Mouse (Mus musculus) v-Abl transformed pro-B cells (cell line): ENCODE results near the gene Aup1.

Experiments used
- in situ Hi-C, 2 experiments: fragments of 400-800 bp; cut with MboI; formaldehyde crosslinking; loops; one replicate each; pipeline ENCODE4 v1.15.1; 2025; ENCODE audit not compliant: unreplicated experiment in 2 of 2

Aup1 gene

DNA sequence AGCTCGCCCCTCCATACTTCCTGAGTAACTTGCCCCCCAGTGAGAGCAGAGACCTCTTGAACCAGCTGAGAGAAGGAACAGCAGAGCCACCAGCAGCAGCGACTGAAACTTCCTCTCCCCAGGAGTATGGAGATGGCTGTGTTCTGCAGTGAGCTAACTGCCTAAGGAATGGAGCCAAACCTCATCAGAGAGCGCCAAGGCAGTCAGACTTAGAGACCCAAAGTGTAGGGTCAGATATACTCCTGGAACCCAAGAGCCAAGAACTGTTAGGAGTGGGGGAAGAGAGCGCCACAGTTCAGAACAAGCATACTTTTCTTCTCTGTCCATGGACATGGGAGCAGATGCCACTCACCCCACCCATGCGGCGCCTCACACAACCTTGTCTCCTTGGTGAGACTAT, 12.1 kb downstream of the Aup1 start:
- in situ Hi-C loops = no loop called here

DNA sequence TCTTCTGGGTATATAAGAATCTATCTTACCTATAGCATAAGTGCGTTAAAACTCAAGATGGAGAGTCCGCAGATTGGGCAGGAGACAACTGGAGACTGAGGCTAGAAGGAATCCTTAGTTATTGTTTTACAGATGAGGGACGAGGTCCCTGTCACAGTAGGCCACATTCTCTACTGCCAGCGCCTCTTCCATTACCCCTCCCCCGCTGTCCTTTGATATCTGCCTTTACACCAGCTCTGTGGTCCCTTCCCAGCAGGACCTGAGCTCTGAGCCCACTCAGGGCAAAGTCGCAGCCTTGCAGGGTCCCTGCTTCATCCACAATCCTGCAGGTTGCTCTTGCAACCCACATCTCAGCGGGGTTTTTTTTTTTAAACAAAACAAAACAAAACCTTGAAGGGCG, 13.9 kb downstream of the Aup1 start:
- in situ Hi-C loops = no loop called here

DNA sequence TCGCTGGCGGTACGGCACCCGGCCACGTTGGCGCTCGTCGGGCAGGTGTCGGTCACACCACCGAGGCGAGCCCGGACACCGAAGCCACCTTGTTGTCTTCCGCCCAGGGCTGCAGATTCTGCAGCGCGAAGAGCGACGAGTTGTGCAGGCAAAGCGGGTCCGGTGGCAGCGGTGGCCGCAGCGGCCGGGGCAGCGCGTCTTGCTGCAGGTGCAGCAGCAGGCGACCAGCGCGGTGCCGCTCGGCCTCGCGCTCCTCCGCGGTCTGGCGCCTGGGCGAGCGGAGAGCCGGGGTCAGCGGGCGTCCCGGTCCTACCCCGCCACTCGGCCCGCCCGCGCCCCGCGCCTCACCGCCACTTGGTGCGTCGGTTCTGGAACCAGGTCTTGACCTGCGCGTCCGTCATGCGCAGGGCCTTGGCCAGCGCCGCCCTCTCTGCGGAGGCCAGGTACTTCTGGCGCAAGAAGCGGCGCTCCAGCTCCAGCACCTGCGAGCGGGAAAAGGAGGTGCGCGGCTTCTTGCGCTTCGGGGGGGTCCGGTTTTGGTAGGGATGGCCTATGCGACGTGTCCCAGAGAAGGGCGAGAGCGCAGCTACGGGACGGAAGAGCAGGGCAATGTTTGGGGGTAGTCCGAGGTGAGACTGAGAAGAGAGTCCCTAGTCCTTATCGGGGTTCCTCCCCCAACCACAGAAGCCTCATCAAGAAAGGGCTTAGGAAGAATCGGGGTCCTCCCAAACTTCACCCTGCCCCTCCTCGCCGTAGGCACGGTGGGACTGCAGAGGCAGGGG, 14.6 kb downstream of the Aup1 start:
- in situ Hi-C loops = no loop called here

DNA sequence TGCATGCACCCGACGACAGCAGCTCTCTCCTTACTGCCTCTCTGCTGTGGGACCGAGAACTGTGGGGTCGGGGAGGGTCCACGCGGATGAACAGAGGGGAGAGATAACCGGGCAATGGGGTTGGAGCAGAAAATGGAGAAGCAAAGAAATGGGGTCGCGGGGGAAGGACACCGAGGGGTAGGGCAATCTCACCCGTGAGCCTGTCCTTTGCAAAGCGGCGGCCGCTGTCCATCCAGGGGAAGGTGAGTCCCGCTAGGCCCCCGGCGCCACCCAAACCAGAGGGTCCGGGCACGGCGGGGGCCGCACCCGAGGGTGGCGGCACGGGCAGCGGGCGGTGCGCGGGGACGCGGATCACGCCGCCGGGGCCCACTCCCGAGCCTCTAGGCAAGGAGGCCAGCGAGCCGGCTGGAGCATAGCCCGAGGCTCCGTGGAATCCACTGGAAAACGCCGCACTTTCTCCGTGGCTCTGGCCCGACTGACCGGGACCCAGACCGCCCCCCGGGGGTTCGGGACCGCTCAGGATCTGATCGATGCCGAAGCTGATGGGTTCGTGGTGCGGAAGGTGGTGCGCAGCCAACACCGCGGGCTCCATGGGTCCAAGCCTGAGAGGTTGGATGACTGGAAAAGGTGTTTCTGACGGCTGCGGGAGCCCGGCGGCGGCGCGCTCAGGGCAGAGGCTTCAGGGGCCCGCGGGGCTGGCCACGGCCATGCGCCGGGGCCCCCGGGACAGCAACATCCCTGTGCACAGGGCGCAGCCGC, 15.3 kb downstream of the Aup1 start:
- in situ Hi-C loops = no loop called here

DNA sequence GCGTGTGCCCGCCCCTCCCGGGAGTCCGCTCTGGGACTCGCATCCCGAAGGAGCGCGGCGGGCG, 15.8 kb downstream of the Aup1 start, which contains the start of gene Tlx2:
Gene Tlx2 (minus strand): TSS at position 47 of the 64 bp plus-strand sequence.
- in situ Hi-C loops = no loop called here

DNA sequence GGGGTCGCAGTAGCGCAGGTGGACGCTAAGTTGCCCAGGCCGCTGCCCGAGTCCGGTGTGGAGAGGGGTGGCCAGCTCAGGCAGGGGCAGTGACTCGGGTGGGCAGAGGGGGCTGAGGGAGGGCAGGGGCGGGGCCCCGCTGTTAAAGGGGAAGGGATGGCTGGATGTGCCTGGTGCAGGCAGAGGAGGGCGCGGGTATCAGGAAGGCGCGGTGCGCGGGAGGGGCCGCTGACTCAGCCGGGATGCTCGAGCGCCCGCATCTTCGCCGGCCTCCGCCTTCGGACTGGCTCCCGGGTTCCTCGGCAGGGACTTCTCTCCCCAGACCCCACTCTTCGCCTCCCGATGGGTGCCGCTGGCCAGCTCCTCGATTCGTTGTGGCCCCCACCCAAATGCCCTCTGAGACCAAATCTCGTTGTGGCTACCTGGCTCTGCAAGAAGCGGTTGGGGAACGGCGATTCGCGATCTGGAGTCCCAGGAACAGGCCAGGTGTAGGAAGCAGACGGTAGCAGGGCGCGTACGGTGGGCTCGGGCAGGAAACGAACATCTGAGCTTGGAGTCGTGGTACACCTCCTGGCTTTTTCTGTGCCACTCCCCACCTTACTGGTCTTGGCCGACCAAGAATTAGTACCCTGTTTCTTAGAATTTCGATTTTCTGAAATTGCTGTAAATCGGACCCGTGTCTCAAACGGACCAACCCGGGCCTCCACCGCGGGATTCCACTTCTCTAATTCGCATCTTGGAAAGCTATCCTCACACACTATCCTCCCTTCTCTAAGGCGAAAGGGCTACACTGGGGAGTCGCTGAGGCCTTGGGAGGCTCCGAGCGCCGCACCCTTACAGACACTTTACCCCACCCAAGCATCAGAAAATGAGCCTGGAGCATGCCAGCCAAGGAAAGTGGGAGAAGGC, 16.2 kb downstream of the Aup1 start:
- in situ Hi-C loops = no loop called here

DNA sequence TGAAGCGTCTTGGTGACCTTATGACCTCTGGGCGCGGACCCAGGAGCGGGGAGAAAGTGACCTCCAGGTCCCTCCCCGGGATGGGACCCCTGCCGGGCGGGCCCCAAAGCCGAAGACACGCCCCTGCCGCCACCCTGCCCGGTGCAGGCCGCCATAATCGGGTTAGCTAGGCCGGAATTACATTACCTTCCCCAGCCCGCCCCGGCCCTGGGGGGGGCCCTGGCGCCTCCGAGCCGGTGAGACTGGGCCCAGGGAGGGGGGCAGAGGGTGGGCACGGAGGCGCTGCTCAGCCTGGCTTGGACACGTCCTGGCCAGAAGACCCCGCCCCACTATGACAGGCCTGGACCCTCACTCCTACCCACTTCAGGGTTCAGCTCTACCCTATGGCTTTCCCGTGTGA, 16.9 kb downstream of the Aup1 start:
- in situ Hi-C loops = no loop called here

DNA sequence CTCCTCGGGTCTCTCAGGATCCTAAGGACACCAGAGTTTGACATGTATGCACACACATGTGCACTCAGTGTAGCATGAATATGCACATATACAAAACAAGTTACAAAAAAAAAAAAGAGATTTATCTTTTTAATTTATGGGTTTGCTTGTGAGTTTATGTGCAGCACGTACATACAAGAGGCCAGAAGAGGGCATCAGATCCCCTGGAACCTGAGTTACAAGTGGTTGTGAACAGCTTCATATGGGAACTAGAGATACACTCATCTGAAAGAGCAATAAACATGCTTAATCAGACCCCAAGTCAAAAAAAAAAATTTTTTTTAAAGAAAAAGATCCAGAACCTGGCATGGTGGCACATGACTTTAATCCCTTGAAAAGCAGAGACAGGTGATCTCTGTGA, 20.7 kb downstream of the Aup1 start:
- in situ Hi-C loops = loop anchor here in 1 of 2 experiments (5.0 to 25.0 kb wide), 2 partner anchors 78 to 1113 kb away; partner anchors contain the start of gene Mrpl19

DNA sequence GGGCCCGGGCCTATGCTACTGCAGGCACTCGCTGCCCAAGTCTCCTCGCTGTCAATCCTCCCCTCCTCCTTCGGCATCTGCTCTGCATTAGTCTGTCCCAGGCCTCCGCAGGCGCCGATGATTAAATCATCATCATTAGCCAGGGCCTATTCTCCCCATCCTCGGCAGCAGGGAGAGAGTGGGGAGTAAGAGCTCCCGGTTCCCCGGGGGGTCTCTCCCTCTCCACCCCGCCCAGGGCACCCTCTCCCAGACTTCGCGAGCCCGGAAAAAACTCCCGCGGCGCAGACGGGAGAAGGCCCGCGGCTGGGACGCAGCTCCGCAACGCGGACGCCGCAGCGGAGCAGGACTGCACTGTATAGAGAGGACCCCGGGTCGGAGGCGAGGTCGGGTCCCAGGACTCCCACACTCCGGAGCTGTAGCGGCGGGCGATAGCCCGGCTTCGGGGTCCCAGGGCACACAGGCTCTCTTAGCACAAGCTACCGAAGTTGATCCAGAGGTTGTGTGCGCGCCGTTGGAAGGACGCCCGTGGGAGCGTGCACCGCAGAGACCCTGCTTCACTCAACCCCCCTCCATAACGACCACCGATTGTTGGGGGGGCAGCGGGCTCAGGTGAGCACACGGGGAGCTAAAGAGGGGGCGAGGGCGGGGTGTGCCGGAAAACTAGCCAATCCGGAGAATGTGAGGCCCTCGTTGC, 23.5 kb downstream of the Aup1 start, which contains the start of gene Pcgf1:
Gene Pcgf1 (plus strand): TSS at position 240 of the 694 bp plus-strand sequence.
- in situ Hi-C loops = loop anchor here in 1 of 2 experiments (5.0 to 25.0 kb wide), 2 partner anchors 80 to 1115 kb away; partner anchors contain the start of gene Mrpl19

DNA sequence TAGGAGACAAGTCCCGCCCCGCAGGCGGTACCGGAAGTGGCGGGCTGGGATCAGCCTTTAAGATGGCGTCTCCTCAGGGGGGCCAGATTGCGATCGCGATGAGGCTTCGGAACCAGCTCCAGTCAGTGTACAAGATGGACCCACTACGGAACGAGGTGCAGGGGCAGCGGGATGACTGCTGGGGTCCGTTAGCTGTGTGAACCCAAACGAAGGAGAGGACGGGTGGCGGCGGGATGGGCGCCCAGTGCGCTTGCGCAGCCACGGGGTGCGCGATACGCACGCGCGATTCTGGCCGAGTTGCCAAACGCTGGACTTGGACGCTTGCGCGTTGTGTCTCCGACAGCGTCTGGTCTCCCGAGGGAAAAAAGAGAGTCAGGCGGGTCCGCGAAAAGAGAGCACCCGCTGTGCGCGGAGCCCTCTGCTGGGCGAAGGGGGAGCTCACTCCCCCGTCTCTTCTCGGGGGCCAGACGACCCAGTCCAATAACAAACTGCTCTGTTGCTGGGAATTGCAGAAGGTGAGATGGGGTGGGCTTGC, 24.1 kb downstream of the Aup1 start:
- in situ Hi-C loops = loop anchor here in 1 of 2 experiments (5.0 to 25.0 kb wide), 2 partner anchors 81 to 1116 kb away; partner anchors contain the start of gene Mrpl19

DNA sequence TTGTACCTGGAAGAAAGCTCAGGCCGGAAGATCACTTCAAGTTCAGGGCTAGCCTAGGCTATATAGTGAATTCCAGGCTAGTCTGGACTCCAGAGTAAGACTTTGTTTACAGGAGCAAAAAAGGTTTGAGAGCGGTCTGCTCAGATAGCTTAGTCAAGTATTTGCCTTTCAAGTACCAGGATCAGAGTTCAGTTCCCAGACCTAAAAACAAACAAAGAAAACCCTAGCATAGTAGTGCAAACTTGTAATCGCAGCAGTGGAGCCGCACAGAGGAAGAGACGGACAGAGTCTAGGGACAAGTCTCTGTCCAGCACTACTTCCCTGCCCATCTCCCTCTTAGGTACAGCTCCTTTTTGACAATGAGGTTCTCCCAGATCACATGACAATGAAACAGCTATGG, 25.9 kb downstream of the Aup1 start:
- in situ Hi-C loops = loop anchor here in 1 of 2 experiments (25.0 kb wide), 1 partner anchor 1118 kb away; the partner anchor contains the start of gene Mrpl19

DNA sequence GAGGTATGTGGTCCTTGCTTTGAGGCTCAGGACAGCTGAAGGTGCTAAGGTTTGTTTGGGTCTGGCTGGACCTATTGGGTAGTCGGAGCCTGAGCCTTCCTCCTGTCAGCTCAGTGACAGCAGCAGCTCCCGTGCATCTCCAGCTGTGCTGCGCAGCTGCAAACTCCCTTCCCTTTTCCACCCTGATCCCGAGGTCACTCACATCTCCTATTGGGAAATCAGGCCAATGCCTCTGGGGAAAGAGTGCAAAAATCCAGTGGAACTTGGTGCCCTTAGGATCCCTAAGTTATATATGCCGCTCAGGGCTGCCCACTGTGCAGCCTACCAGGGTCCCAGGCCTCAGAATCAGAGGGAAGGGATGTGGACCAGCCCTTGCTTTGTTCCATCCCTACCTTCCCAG, 29.2 kb downstream of the Aup1 start:
- in situ Hi-C loops = loop anchor here in 1 of 2 experiments (25.0 kb wide), 1 partner anchor 1121 kb away; the partner anchor contains the start of gene Mrpl19

DNA sequence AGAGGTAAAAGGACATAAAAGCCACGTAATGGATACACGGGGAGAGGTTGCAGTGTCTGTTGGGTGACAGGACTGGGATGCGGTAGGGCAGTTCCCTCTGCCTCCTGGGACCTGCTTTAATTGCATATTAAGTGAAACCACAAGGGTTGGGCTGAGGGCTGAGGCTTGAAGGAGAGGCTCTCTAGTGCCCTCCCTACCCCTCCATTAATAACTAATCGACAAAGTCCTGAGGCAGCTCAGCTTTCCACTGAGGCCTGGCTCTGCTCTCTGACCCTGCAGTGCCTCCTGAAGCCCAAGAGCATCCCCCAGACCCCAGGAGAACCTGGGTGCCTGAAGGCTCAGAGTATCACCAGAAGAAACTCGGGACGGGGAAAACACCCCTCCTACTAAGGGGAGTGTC, 30.2 kb downstream of the Aup1 start:
- in situ Hi-C loops = loop anchor here in 1 of 2 experiments (25.0 kb wide), 1 partner anchor 1122 kb away; the partner anchor contains the start of gene Mrpl19

DNA sequence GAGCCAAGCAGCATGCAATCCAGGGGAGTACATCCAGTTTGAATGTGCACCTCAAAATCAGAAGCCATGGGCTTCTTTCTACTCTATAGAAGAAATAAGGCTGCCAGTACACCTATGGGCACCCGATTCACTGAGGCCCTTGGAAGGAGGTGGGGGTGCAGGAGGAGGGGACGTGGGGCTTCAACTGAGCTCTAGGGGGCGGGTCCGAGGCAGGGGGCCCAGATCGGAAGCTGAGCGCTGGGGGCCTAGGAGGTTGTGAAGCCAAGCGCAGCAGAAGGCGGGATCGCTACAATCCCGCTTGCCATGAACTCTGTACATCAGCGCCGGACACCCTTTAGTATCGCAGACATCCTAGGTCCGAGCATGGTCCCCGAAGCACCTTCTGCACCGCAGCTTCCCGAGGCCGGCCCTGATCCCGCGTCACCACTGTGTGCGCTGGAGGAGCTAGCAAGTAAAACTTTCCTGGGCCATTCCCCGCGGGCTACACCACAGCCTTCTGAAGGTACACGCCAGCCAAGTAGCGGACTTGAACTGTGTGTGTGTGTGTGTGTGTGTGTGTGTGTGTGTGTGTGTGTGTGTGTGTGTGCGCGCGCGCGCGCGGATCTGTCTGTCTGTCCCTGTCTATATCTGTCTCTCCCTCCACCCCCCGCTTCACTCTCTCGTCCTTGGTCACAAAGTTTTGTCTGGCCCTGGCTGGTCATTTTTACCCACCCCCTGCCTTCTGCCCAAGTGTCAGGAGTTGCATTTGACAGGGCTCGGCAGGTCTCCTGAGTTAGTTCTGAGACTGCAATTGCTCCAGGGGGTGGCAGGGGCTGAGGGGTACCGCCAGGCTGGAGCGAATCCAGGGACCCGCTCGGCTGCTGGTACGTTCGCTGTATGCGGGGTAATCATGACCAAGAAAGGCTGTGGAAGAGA, 32.1 kb downstream of the Aup1 start, which contains the start of gene Lbx2:
Gene Lbx2 (plus strand): TSS at position 247 of the 915 bp plus-strand sequence.
- in situ Hi-C loops = loop anchor here in 1 of 2 experiments (25.0 kb wide), 1 partner anchor 1124 kb away; the partner anchor contains the start of gene Mrpl19

DNA sequence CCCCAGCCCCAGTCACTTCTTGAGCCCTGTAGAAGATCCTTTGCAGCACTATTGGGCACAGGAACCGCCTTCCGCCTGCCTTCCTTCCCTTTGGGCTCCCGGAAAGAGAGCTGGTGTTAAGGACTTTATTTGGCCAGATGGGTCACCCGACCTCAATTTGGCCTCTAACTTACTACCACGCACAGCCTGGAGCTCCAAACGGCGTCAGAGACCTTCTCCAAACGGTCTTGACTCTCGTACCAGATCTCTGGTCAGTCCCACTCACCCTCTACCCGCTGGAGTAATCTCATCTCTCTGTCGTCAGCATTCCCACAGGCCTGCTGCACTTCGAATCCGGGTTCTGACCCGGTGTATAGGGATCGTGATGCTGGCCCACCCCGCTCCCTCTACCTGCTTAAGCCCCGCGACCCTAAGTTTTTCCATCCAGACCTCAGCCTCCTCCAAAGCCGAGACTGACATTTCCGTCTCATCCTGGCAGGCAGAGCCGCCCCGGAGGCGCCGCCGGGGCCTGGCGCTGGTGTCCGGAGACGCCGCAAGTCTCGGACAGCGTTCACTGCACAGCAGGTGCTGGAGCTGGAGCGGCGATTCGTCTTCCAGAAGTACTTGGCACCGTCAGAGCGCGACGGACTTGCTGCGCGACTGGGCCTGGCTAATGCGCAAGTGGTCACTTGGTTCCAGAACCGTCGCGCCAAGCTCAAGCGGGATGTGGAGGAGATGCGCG, 33.0 kb downstream of the Aup1 start:
- in situ Hi-C loops = loop anchor here in 1 of 2 experiments (25.0 kb wide), 1 partner anchor 1125 kb away; the partner anchor contains the start of gene Mrpl19

DNA sequence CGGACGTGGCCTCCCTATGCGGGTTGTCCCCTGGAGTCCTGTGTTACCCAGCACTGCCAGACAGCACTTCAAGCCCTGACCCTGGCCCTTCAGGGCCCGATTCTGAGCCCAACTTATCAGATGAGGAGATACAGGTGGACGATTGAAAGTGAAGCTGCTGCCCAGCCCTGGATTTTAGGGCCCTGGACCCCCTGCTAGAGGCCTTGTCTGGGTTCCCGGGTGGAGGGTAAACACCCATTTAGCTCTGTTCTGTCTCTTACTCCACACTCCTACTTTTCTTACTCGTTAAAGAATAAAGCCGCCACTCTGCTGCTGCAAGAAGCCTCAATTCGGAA, 33.6 kb downstream of the Aup1 start:
- in situ Hi-C loops = loop anchor here in 1 of 2 experiments (25.0 kb wide), 1 partner anchor 1126 kb away; the partner anchor contains the start of gene Mrpl19

DNA sequence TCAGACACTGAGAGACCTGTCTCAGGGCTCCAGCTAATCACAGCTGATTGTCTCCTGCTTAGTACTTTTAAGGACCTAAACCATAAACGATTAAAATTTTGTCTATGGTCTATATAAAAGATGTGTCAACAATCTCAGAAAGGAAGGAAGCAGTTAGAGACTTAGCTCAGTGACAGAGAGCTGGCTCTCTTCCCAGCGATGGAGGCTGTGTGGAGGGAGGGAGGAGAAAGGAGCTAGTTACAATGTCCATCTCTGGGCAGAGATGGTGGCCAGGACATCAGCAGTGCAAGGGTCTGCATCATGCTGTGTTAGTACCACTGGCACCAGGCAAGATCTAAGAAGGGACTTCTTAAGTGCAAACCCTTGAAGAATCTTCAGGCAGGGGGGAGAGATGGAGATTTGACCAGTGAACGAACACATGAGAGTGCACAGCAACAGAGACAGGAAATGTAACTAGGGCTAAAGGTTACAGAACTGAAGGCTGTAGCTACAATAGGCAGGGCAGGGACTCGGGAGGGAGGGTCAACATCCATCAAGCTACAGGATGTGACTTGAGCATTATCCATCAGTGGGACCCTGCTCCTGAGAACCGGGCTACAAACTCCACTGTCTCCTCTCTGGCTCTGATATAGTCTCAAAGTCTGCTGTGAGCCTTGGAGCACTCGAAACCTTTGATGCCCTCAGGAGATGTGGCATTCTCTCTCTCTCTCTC, 38.3 kb downstream of the Aup1 start:
- in situ Hi-C loops = loop anchor here in 1 of 2 experiments (25.0 kb wide), 1 partner anchor 1130 kb away; the partner anchor contains the start of gene Mrpl19
